Mouse (Mus musculus) spleen, embryonic (tissue): Measurements from ENCODE around the gene Nod2.

ENCODE experiments used
- CTCF ChIA-PET: fragments of 350-600 bp; sonication (Branson Sonifier 250); formaldehyde crosslinking; loops from one replicate; lab custom pipeline; 2022; lab: Charles Lee

Nod2 gene

DNA sequence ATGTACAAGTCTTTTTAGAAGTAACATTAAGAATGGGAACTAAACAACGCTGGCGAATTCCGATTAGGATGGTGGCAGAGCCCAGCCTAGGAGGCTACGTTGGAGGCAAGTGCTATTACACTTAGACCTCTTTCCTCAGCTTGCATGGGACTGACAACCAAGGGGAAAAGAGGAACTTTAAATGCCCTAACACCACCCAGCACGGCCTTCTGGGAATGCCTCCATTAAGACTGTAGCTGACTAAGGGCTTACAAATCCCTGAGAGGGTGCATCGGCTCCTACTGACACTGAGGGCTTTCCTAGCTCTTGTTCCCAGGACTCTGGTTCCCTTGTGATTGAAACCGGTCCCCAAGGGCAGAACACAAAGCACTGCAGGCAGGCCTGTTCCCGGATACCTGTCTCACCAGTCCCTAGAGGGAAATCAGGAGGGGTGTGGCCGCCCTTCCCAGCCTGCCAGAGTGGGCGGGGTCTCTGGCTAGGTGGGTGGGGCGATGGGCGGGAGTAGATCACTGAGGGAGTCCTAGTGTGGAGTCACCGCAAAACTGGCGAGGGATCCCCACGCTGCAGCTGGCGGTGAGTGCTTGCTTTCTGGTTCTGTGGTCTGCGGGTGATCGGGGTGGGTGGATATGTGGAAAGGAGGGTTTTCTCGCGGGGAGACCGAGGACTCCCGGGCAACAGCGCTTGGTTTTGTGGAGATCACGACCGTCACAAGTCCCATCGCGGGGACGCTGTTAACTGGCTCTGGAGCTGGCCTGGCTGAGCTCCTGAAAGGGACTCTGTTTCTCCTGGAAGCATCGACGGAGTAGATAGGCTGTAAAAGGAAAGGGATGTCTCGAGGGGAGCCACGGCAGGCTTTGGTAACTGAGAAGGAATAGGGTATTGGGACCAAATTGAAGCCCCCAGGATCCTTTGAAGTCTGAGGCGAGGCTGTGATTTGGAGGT, at the start of gene Nod2:
TSS of gene Nod2 (plus strand) at position 479 of the 942 bp plus-strand sequence.
- CTCF ChIA-PET, result interaction anchor here (0.9 to 1.8 kb wide), 2 partner anchors 15 to 53 kb away, joined by 3 to 4 read pairs; no protein-coding TSS in a partner anchor

DNA sequence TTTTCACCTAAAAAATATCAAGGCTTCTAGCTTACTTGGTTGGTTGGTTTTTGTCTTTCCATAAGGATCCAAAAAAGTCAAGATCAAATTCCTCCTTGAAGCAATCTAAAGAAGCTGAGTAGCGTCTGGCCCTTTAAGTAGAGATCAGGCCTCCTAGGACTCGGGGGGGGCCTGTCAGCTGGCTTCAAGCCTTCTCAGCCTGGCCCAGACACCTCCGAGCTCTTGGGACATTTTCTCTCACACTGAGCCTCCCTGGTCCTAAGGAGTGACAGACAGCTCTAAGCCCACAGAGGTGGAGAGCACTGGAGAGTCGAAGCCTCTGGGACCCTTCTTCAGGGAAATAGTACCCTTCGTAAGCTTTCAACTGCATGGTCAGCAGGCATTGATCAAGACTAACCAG, 48.5 kb upstream of the Nod2 start:
- CTCF ChIA-PET, result no interaction called here

DNA sequence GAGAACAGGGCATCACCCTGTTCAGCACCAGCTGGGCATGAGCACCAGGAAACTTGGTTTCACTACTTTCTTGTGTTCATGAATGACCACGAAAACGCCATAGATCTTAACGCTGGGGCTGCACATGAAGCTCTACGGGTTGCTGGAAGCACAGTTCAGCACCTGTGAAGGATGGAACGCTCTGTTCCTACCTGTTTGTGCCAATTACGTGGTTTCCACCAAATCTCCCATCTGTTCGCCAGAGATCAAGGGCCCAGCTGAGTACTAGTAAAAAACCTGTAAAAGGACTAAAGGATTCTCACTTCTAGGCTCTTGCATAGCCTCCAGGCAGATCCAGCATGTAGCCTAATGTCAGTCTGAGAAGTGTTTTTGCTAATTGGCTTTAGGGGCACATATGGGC, 47.6 kb upstream of the Nod2 start:
- CTCF ChIA-PET, result no interaction called here

DNA sequence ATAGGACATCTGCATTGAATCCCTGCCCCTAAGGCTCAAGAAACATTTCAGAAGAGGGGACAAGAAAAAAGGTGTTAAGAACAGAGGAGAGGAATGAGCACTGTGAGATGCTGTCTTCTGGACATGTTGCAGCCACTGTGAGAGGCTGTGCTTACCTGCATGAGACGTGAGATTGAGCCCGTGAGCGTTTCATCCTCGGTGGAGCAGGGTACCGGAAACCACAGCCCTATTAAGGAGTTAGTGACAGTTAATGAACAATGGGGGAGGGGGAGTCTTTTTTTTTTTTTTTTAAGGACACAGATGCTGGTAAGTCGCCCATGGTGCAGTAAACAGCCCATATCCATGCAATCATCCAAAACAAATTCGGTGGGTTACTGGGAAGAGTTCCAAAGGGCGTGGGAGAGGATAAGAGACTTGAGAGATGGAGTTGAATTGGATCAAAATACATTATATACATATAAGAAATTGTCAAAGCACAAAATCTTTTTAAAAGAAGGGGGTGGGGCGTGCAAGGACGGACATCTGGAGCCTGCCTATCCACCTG, 43.6 kb upstream of the Nod2 start:
- CTCF ChIA-PET, result no interaction called here

DNA sequence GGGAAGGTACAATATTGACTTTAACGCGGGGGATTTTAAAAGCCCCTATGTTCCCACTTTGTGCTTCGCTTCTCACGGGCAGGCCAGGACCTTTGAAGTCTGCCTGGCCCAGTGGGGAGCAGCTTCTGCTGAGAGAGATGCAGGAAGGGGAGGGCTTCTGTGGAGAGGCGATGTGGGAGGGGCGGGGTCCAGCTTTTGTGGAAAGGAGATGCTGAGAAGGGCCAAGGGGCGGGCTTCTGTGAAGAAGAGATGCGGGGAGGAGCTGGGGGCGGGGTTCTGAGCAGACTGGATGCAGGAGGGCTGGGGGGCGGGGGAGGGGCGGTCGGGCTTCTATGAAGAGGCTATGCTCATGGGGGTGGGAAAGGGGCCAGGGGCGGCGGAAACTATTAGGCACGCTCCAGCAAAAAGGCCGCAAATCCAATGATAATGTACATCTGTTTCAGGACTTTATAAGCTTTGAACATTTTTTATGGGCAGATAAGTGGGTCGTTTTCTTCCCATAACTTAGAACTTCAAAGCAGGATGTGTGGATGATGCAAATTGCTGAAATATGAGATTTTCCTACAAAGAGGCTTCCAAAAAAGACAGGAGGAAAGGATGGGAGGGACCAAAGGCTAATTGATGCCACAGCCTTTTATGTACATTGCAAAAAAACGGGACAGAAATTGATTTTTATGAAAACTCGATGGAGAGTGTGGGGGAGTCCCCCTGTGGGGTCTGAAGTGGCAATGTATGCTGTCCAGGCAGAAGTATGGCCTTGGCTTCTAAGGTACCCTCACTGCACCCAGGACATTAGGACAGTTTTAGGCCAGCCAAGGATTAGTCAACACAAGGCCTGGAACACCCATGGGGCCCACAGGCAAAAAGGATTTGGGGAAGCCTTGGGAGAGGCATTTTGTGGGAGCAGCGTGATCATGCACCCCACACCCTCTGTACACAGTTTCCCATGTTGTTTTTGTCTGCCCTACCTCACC, 42.8 kb upstream of the Nod2 start:
- CTCF ChIA-PET, result interaction anchor here (0.7 kb wide), 1 partner anchor 150 kb away, joined by 7 read pairs; no protein-coding TSS in a partner anchor

DNA sequence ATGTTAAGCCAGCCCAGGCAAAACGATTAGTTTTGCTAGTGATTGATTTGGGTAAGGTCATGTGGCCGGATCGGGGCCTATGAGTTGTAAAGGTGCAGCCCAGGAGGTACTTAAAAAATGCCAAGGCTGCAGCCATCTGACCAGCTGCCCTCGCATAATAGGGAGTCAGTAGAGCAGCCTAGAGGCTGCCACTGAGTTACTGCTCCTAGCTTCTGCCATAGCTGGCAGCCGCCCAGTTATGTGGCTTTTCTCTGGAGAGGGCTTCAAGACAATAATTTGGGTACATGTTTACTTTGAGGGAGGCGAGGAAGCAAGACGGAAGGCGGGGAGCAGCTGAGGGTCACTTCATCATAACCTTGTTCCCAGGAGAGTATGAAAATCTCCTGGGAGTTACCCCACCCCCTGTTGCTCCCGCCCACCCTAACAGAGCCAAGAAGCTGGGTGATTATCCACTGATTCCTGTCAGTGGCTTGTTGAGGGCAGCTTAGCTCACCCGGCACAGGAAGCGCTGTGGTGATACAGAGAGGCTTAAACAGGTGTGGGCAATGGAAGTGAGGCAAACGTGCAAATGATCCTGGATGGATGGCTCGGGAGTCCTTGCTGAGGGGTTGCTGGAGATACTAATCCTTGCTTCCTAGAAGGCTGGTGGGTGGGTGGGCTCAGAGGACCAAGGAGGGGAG, 41.6 kb upstream of the Nod2 start:
- CTCF ChIA-PET, result interaction anchor here (0.6 to 0.7 kb wide), 3 partner anchors 21 to 151 kb away, joined by 3 to 7 read pairs (median 3); no protein-coding TSS in a partner anchor

DNA sequence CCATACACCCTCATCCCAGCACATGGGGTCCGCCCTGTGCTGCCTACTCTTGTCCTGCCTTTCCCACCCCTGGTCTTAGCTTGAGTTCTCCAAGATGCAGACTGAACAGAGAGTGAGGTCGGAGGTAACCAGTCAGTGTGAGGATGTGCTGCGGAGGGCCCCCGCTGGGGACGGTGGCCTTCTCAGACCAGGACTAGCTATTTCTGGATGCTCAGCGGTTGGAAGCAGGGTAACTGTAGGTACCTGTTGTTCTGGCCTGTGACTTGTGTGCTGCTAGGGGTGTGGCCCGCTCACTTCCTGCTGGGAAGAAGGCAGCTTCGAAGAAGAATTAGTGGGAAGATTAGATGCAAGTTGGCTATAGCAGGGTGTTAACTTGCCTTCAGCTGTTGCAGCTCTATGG, 38.1 kb upstream of the Nod2 start:
- CTCF ChIA-PET, result no interaction called here

DNA sequence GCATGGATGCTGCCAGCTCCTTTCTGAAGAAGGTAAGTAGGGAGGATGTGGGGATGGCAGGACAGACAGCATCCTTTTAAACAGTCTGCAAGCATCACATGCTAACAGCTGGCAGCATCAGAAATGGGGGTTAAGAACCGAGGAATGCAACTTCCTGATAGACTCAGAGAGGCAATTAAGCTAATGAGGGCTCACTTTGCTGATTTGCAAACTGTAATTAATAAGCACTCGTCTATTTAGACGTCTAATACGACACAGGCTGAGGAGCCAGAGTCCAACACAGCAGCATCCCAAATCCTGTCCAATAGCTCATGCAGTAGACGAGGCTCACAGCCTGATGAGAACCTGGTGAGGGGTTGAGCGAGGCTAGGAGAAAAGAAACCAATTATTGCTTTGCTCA, 36.8 kb upstream of the Nod2 start:
- CTCF ChIA-PET, result no interaction called here

DNA sequence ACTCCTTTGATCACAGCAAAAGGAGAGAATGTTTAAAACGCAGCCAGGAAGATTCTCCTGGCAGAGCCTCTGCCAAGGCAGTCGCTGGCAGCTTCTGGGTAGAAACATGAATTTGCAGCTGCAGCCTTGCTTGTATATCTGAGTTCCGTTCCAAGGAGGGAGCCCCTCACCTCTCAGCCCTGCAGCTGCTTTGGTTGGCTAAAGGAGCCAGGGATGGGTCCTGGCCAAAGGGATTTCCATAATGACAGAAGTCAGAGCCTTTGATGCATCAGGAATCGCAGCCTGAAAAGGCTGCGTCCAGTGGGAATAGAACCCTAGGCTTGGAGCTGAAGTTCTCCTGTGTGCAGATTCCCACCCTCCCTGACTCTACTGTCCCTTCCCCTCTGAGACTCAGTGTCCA, 32.1 kb upstream of the Nod2 start:
- CTCF ChIA-PET, result interaction anchor here (0.9 kb wide), 1 partner anchor 94 kb away, joined by 3 read pairs; the partner anchor contains the start of gene Nkd1

DNA sequence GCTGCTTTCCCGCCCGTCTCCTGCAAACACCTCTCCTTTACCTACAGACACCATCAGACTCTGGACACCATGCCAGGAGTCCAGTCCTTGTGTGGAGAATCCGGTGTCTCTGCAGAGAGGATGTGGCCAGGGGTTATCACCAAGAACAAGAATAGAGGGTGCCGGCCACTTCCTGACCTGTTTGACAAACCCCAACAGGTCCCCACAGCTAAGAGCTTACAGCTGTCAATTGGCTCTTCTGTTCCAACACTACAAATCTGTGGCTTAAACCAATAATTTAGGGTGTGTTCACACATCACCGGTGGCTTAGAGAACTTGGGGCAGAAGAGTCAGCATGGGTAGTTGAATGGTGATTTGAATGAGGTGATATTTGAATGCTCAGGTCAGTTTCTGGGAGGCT, 28.5 kb upstream of the Nod2 start:
- CTCF ChIA-PET, result interaction anchor here (0.6 to 1.1 kb wide), 2 partner anchors 13 to 190 kb away, joined by 3 to 5 read pairs; no protein-coding TSS in a partner anchor

DNA sequence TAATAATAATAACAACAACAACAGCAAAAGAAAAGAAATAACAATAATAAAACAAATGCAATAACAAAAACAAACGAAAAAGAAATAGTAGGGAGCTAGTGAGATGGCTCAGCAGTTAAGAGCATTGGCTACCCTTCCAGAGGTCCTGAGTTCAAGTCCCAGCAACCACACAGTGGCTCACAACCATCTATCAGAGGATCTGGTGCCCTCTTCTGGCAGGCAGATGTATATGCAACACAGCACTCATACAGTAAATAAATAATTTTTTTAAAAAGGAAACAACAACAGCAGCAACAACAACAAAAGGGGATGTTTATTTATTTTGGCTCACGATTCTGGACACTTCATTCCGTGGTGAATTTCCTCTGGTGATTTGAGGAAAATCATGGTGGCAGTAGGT, 27.6 kb upstream of the Nod2 start:
- CTCF ChIA-PET, result interaction anchor here (1.1 kb wide), 1 partner anchor 13 kb away, joined by 3 read pairs; no protein-coding TSS in a partner anchor

DNA sequence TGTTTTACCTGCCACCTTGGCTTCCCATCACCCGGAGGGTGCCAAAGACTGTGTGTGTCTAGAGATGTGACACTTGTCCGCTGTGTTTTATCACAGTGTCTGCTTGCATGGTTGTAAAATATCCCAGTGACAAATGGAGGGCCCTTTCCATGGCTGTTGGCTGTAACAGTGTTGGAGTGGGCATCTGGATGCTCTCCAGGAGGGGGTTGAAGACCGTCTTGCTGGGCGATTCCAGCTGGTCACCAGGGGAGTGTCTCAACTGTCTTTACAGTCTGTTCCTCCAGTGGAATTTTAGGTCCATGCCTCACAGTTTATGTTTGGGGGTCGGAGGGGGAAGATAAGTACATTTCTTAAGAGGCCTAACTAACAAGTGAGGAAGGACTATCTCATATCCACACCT, 26.2 kb upstream of the Nod2 start:
- CTCF ChIA-PET, result interaction anchor here (0.7 to 1.1 kb wide), 2 partner anchors 54 to 355 kb away, joined by 3 to 4 read pairs; no protein-coding TSS in a partner anchor

DNA sequence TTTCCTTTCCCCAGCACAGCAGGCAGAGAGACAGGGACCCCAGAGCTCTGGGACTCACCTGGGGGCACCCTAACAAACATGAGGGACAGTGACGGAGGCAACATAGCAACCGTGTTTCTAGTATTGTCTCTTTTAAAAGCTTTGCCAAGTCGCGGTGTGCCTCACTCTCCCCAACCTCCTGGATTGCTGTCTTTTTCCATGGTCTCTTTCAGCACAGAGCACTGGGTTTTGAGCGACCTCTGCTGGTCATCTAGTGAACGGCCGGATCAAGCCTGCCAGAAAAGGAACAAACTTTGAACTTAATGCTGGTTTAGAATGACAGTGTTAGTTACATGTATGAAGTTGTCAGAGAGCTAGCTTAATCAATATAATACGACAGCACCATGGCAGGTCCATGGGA, 25.7 kb upstream of the Nod2 start:
- CTCF ChIA-PET, result interaction anchor here (0.8 to 1.1 kb wide), 2 partner anchors 55 to 502 kb away, joined by 3 to 4 read pairs; no protein-coding TSS in a partner anchor

DNA sequence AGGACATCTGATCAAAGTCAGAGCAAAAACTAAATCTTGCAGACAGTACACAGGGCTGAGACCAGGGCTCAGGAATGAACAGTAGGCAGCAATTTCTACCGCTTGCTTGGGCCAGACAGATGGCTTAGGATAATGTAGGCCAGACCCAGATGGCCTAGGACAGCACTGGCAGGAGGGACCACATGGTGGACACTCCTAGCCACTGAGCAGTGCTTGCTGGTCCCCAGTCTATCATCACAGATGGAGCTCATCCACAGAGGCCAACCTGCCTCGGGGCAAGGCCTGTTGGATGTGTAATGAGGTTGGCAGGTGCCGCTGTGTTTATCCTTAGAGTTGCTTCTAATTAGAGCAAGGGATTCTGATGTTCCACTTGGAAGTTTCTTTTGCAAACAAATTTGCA, 23.8 kb upstream of the Nod2 start:
- CTCF ChIA-PET, result interaction anchor here (0.7 kb wide), 1 partner anchor 29 kb away, joined by 3 read pairs; no protein-coding TSS in a partner anchor

DNA sequence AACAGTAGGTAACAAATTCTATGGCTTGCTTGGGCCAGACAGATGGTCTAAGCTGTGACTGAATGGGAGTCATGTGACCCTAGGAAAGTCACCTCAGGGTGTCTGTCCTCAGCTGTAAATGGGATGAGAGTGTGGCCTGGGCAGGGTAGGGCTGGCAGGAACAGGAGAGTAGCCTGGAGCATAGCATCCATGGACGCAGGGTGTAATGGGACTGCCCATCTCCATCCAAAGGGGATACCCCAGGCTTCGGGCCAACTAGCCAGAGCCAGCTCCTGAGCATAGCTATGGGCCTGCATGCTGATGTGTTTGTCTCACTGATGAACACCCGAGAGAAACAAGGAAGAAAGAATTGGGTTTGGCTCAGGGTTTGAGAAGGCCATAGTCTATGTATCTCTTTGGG, 22.8 kb upstream of the Nod2 start:
- CTCF ChIA-PET, result interaction anchor here (0.7 kb wide), 1 partner anchor 28 kb away, joined by 3 read pairs; no protein-coding TSS in a partner anchor

DNA sequence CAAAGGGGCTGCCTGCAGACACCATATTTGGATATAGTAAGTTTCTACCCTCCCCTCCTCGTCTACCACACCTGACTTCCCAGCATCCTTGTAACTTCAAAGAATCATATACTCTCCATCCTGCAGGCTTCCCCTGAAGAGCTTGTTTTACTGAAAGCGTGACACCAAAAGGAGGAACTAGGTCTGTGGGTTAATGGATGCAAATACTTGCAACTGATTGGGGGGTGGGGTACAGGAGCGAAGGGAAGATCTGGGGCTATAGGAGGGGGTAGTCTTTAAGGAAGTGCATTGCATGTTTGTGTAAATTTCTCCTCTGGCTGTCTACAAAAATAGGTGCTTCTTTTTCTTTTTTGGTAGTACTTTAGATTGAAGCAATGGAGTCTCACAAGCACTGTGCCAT, 20.7 kb upstream of the Nod2 start:
- CTCF ChIA-PET, result interaction anchor here (0.5 to 0.6 kb wide), 2 partner anchors 21 to 34 kb away, joined by 3 to 4 read pairs; no protein-coding TSS in a partner anchor

DNA sequence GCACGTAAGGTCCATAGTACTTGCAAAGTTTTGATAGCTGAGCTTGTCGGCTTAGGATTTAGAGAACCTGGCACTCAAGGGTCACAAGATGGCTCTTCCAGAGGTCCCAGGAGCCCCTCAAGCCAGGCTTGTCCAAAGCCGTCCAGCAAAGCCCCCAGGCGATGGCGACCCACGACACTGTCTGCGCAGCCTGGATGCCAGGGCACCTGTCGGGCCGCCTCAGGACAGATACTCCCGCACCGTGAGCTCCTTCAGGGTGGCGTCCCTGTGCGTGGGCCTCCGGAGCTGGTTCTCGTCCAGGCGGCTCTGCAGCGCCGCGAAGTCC, 20.2 kb upstream of the Nod2 start:
- CTCF ChIA-PET, result interaction anchor here (0.5 to 0.6 kb wide), 2 partner anchors 33 to 73 kb away, joined by 3 to 4 read pairs; no protein-coding TSS in a partner anchor

DNA sequence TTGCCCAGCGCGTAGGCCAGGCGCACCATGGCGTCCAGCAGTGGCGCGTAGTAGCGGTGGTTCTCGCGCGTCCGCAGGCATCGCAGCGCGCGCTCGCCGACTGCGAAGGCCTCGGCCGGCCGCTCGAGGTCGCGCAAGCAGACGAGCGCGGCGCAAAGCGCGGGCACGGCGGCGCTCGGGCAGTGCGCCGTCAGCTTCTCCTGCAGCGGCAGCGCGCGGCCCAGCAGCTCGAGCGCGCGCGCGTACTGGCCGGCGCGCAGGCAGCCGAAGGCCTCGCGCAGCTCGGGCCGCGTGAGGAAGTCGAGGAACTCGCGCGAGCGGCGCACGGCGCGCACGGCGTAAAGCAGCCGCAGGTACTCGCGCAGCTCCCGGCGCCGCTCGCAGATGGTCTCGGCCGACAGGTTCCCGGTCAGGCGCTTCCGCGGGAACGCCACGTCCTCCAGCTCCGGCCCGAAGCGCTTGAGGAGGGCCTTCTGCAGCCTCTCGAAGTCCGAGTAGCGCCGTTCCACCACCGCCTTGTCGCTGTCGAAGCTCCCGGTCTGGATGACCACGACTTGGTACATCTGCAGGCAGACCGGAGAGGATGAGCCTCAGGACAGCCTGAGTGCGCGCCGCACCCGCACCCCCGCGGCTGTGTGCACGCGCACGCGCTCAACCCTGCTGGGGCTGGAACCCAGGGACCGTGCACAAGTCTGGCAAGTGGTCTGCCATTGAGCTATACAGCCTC, 19.7 kb upstream of the Nod2 start:
- CTCF ChIA-PET, result interaction anchor here (0.6 kb wide), 1 partner anchor 74 kb away, joined by 3 read pairs; no protein-coding TSS in a partner anchor

DNA sequence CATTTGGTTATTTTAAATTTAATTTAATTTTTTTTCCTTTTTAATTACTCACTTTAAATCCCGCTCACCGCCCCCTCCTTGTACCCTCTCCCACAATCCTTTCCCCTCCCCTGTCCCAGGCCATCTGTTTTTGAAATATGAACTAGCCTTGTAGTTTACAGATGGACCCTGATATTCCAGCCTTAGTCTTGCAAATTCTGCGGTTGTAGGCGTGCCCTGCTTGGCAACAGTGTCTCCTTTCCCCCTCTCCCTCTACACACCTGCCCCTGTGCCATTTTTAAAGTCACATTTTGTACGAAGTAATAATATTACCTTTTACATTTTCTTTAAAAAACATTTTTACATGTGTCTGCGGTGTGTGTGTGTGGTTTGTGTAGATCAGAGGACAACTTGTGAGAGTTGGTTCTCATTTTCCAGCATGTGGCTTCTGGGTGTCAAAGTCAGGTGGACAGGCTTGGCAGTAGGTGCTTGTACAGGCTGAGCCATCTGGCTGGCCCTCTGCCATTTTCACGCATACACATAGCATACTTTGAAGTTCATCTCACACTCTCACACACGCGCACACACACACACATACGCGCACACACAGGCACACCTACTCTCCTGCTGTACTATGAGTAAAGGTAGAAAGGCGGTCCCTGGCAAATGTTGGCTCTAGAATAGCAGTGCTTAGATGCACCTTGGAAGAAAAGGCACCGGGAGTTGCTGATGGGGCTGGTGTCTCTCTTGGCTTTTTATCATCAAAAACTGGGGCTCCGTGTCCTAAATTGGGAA, 18.9 kb upstream of the Nod2 start:
- CTCF ChIA-PET, result interaction anchor here (0.8 to 2.4 kb wide), 2 partner anchors 23 to 73 kb away, joined by 3 to 6 read pairs; no protein-coding TSS in a partner anchor
